Mouse (Mus musculus): Measurements from ENCODE around the gene Spata18.
A peak's percentile ranks its signal among the peaks of the same experiment; 100 is the strongest.

Spata18 gene

DNA sequence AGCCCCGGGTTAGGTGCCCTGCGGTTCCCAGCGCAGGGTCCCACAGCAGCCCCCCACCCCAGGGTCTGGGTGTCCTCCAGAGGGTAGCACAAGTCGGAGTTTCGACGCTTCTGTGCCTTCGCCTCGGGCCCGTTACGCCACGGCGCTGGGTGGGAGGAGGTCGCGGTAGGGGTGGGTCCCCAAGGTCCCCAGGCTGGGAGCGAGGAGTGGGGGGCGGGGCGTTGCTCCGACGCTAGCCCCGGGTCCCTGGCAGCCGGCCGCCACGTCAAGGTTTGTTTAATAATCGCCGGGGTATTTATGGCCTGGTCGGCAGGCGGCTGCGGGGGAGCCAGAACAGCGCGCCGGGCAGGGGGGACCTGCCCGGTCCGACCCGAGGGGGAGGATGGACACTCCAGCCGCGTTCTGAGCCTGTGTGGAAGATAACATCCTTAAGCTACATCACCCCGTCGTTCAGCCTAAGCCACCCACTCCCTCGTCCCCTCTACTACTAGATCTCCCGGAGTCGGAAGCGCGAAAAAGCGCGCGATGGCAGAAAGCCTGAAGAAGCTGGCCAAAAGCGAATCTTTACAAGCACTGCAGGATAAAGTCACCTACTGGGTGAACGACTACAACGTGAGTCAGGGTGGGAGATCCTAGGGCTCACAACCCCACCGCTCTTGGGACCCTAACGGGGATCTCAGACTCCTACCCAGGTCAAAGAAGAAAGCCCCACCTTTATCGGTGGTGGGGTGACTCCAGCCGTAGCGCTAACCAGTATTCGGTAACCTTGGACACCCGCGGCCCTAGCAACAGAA, at the start of gene Spata18:
Gene Spata18 (plus strand): TSS at position 319 of the 794 bp plus-strand sequence.
- no peak for DNase-seq (ENCODE audit: low read depth in 1 of 2, low spot score in 2 of 2)

GRCm38 (mm10) chr5:73602865-73603264, 48.3 kb upstream of the Spata18 start:
- no peak for DNase-seq (ENCODE audit: low read depth in 1 of 2, low spot score in 2 of 2)

GRCm38 (mm10) chr5:73604542-73604941, 46.6 kb upstream of the Spata18 start:
- DNase-seq (ENCODE audit: low read depth in 1 of 2, low spot score in 2 of 2), result no peak

DNA sequence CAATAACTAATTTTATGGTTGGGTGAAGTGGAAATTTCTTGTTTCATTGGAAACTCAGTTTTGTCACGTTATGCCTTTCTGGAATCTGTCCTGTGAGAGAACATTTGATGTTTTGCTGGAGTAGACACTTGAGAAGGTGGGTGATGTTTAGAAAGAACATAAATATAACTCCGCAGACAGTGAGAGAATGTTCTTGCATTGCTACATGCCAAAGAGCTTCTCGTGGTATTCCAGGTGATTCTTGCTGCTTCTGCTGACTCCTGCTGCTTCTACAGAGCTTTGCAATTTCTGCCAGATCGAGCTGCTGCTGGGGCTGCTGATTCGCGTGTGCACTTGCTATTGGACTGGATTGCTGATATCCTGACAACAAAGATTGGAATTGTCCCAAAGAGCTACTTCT, 46.2 kb upstream of the Spata18 start:
- DNase-seq (ENCODE audit: low read depth in 1 of 2, low spot score in 2 of 2), result no peak

- DNase-seq (ENCODE audit: low read depth in 1 of 2, low spot score in 2 of 2), result no peak
Observed at GRCm38 (mm10) chr5:73611071-73611470, 40.1 kb upstream of the Spata18 start.

DNA sequence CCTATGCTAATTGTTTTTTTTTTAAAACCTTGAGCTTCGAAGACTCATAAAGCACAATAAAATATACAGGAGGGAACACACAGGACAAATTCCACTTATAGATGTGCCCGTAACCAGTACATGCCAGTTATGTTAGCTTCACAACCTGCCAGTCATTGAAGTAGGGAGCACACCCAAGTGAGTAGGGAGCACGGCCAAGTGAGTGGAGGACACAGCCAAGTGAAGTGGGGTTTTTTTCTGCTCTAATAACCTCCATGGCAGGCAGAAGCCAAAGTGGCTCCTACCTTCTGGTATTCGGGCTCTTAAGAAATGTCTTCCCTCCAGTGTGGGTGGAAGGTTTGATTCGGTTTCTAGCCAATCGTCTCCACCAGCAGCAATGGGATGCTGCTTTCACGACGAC, 37.9 kb upstream of the Spata18 start:
- DNase-seq (ENCODE audit: low read depth in 1 of 2, low spot score in 2 of 2), result no peak

DNA sequence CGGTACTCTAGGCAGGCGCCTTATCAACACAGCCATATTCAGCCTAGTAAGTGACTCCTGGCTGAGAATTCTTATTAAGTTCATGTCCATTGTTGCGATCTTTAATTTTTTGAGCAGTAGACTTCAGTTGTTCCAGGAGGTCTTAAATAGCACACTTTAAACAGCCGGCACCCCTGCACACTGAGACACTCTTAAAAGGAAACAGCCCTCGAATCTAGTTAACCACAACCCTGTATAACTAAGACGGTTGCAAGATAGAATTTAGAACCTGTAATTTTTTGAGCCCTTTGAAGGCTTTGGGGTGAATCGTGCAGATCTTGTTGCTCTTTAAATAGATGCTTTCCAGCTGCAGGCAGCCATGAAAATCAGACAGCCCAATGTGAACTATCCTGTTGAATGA, 36.0 kb upstream of the Spata18 start:
- no peak for DNase-seq (ENCODE audit: low read depth in 1 of 2, low spot score in 2 of 2)

- DNase-seq (ENCODE audit: low read depth in 1 of 2, low spot score in 2 of 2), result no peak
Observed at GRCm38 (mm10) chr5:73618969-73619368, 32.2 kb upstream of the Spata18 start.

- no peak for DNase-seq (ENCODE audit: low read depth in 1 of 2, low spot score in 2 of 2)
Observed at GRCm38 (mm10) chr5:73625505-73625904, 25.7 kb upstream of the Spata18 start.

GRCm38 (mm10) chr5:73626842-73627241, 24.3 kb upstream of the Spata18 start:
- no peak for DNase-seq (ENCODE audit: low read depth in 1 of 2, low spot score in 2 of 2)

DNA sequence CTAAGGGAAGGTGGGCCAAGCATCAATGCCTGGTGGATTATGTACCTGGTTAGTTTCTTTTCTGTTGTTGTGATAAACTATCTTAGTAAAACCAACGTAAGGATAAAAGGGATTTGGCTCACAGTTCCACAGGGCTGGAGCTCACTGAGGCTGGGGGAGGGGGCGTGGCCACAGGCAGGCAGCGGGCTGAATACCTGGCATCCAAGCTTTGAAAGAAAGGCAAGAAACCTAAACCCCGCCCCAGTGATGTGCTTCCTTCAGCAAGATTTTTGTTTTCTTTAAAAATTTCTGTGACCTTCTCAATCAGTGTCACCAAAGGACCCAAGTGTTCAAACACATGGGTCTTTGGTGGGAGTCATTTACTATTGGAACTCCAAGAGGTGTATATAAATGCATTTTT, 23.6 kb upstream of the Spata18 start:
- DNase-seq (ENCODE audit: low read depth in 1 of 2, low spot score in 2 of 2), result no peak

DNA sequence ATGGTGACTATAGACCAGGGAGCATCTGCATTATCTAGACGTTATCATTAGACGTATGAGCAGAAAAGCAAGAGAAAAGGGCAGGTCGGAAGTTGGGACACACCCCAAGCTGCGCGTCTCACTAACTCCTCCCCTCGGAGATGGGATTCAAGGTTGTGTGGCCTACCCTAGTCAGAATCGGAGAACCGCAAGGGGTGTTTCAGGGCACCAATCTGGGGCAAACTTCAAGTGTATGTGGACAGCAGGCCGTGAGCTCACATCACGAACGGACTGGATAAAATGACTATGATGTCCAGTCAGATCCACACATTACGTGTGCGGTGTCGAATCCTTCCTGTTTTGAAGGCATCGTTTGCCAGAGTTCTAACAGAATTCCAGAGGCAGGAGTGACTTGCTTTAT, 23.2 kb upstream of the Spata18 start:
- no peak for DNase-seq (ENCODE audit: low read depth in 1 of 2, low spot score in 2 of 2)

DNA sequence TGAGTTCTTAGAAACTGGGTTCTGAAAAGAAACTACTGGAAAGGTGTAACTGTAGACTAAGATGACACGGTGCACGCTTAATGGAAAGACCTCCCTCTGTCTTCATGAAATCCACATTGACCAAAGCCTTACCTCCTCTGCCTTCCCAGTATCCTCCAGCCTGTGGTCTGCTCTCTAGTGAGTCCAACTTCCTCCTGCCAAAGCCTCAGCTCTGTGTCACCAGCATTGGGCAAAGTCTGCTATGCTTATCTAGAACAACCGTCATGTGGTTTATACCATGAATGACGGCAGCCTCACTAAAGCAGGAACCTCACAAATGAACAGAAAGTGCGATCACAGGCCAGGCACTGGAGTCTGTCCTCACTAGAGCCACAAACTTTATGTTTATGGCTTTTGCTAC, 21.0 kb upstream of the Spata18 start:
- no peak for DNase-seq (ENCODE audit: low read depth in 1 of 2, low spot score in 2 of 2)

DNA sequence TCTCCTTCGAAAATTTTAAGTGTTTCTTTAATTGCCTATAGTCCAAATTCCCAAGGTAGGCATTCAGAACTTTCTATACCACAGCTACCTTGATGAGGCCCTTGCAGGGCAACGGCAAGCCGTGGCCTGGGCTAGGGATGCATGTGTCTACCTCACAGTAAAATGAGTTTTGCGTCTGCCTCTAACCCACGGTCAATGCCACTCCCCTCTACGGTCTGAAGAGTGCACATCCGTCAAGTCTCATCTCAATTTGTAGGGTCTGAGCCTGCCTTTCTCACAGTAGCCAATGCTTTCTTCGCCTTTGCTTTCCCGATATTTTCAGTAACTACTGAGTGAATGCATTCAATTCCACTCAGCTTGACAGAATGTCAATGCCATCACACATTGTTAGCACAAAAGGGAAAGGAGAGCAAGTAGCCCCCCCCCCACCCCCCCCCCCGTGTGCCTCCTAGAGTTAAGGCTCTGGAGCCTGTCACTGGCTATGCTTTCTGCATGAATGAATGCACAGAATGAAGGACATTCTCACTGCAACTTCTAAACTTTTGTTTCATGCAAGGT, 20.1 kb upstream of the Spata18 start:
- no peak for DNase-seq (ENCODE audit: low read depth in 1 of 2, low spot score in 2 of 2)

GRCm38 (mm10) chr5:73632291-73632690, 18.9 kb upstream of the Spata18 start, which contains the start of gene Lrrc66:
Gene Lrrc66, minus strand, starts transcription at chr5:73632526.
- no peak for DNase-seq (ENCODE audit: low read depth in 1 of 2, low spot score in 2 of 2)

- no peak for DNase-seq (ENCODE audit: low read depth in 1 of 2, low spot score in 2 of 2)
Observed at GRCm38 (mm10) chr5:73633141-73633540, 18.0 kb upstream of the Spata18 start.

- DNase-seq (ENCODE audit: low read depth in 1 of 2, low spot score in 2 of 2), result no peak
Observed at GRCm38 (mm10) chr5:73637337-73638107, 13.7 kb upstream of the Spata18 start.

GRCm38 (mm10) chr5:73641058-73641457, 10.1 kb upstream of the Spata18 start:
- DNase-seq (ENCODE audit: low read depth in 1 of 2, low spot score in 2 of 2), result no peak

GRCm38 (mm10) chr5:73642091-73642490, 9.1 kb upstream of the Spata18 start:
- no peak for DNase-seq (ENCODE audit: low read depth in 1 of 2, low spot score in 2 of 2)

DNA sequence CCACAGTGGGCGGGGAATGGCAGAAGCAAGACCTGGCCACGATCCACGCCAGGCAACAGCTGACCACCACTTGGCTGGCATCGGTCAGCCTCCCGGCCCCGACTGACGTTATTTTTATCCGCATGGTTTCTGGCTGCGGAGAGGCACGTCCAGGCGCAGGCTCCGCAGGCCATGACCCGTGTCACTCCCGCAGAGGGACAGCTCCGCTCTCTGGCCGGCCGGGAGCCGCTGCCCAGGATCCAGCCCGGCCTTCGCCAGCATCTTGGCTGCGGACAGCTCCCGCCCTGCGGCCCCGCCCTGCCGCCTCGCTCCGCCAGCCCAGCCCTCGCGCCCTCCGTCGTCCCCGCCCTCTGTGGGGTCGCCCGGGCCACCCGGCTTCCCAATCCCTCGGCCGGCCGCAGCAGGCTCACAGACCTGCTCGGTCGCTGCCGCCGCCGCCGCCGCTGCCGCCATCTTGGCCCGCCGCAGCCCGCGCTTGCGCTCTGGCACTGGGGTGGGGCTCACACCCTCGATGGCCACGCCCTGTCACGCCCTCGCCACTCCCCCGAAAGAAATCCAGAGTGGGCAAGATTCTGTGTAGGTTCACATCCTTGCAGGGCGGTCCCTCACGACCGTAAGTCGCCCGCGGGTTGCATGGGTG, 3.8 kb upstream of the Spata18 start, which contains the start of gene Sgcb:
Gene Sgcb (minus strand): TSS at position 530 of the 640 bp plus-strand sequence.
- peak in 1 of 2 experiments; percentile 42 for DNase-seq (ENCODE audit: low read depth in 1 of 2, low spot score in 2 of 2)

- no peak for DNase-seq (ENCODE audit: low read depth in 1 of 2, low spot score in 2 of 2)
Observed at GRCm38 (mm10) chr5:73650365-73650964, 714 bp upstream of the Spata18 start.

Data from monocyte, adult 2 months (primary cell).